Mouse (Mus musculus): ENCODE measurements around the gene C1qa. TPM values are rescaled to one million over a fixed set of nuclear protein-coding genes. Genes with fewer than 3 reads are reported as not detected.

C1qa gene
- total and polyA plus RNA-seq, 2 experiments from 2014 or later, result 42.2 to 53.1 TPM

- Histone ChIP-seq H3K27me3 (ENCODE audit: insufficient read depth, low read length) (peaks cover 4% of the 10 kb centered on the region; the same call in 1 of the 2 replicates), H3K4me1 (ENCODE audit: insufficient read depth) (peaks cover 6% of the 10 kb centered on the region; the same call in 1 of the 2 replicates), H3K4me2 (ENCODE audit: low read depth) (no peak overlapping the region), H3K27ac (ENCODE audit: low read depth, low read length) (no peak overlapping the region), H3K9ac (no peak overlapping the region), H3K36me3 (ENCODE audit: insufficient read depth) (no peaks in the 10 kb centered on the region), H3K4me3 (ENCODE audit: low read depth, low read length) (no peak overlapping the region), H3K9me3 (ENCODE audit: low read length) (no peaks in the 10 kb centered on the region)
- 23% methylated on average over 7 of the region's 7 CpGs for WGBS
- no peak for DNase-seq
- TF ChIP-seq CTCF (IDR thresholded peaks at IDR 0.05; ENCODE audit: low read depth), result no peak
- ATAC-seq, result no peak
Measured at GRCm38 (mm10) chr4:136917165-136917524, 18.5 kb upstream of the C1qa start.

GRCm38 (mm10) chr4:136916359-136917164 is 18.0 kb upstream of the C1qa start:
- WGBS, result 33% methylated on average over 20 of the region's 20 CpGs
- H3K36me3 ChIP-seq (ENCODE audit: insufficient read depth), result no peaks in the 10 kb centered on the region
- H3K4me1 ChIP-seq (ENCODE audit: insufficient read depth), result peaks cover 6% of the 10 kb centered on the region; the same call in 1 of the 2 replicates
- no peak overlapping the region for H3K4me3 ChIP-seq (ENCODE audit: low read depth, low read length)
- no peak for TF ChIP-seq CTCF (IDR thresholded peaks at IDR 0.05; ENCODE audit: low read depth)
- no peaks in the 10 kb centered on the region for H3K9me3 ChIP-seq (ENCODE audit: low read length)
- DNase-seq (no peak), ATAC-seq (no peak)
- H3K9ac ChIP-seq, result no peak overlapping the region
- H3K4me2 ChIP-seq (ENCODE audit: low read depth), result no peak overlapping the region
- peaks cover 4% of the 10 kb centered on the region; the same call in 1 of the 2 replicates for H3K27me3 ChIP-seq (ENCODE audit: insufficient read depth, low read length)
- no peak overlapping the region for H3K27ac ChIP-seq (ENCODE audit: low read depth, low read length)

- Histone ChIP-seq H3K27ac (ENCODE audit: low read depth, low read length) (no peak overlapping the region), H3K9ac (no peak overlapping the region), H3K36me3 (ENCODE audit: insufficient read depth) (no peaks in the 10 kb centered on the region), H3K9me3 (ENCODE audit: low read length) (no peaks in the 10 kb centered on the region), H3K27me3 (ENCODE audit: insufficient read depth, low read length) (peaks cover 11% of the 10 kb centered on the region), H3K4me1 (ENCODE audit: insufficient read depth) (peaks cover 6% of the 10 kb centered on the region; the same call in 1 of the 2 replicates), H3K4me2 (ENCODE audit: low read depth) (no peak overlapping the region), H3K4me3 (ENCODE audit: low read depth, low read length) (no peak overlapping the region)
- TF ChIP-seq CTCF (IDR thresholded peaks at IDR 0.05; ENCODE audit: low read depth), result no peak
- ATAC-seq (no peak), DNase-seq (no peak)
- 19% methylated on average over 9 of the region's 9 CpGs for WGBS
Measured at GRCm38 (mm10) chr4:136912841-136913240, 14.2 kb upstream of the C1qa start.

- Histone ChIP-seq H3K9me3 (ENCODE audit: low read length) (no peaks in the 10 kb centered on the region), H3K4me2 (ENCODE audit: low read depth) (0 out of 2 replicates have a peak overlapping the region, but pooled peaks have one; percentile 13), H3K27me3 (ENCODE audit: insufficient read depth, low read length) (peaks cover 16% of the 10 kb centered on the region), H3K27ac (ENCODE audit: low read depth, low read length) (no peak overlapping the region), H3K36me3 (ENCODE audit: insufficient read depth) (no peaks in the 10 kb centered on the region), H3K4me3 (ENCODE audit: low read depth, low read length) (no peak overlapping the region), H3K9ac (no peak overlapping the region), H3K4me1 (ENCODE audit: insufficient read depth) (peaks cover 4% of the 10 kb centered on the region; the same call in 1 of the 2 replicates)
- no peak for TF ChIP-seq CTCF (IDR thresholded peaks at IDR 0.05; ENCODE audit: low read depth)
- WGBS, result 40% methylated on average over 9 of the region's 9 CpGs
- no peak for DNase-seq
- no peak for ATAC-seq
Measured at GRCm38 (mm10) chr4:136911804-136912203, 13.2 kb upstream of the C1qa start.

GRCm38 (mm10) chr4:136911211-136911646 is 12.6 kb upstream of the C1qa start:
- Histone ChIP-seq H3K27me3 (ENCODE audit: insufficient read depth, low read length) (peaks cover 21% of the 10 kb centered on the region), H3K4me1 (ENCODE audit: insufficient read depth) (no peaks in the 10 kb centered on the region), H3K9ac (no peak overlapping the region), H3K4me2 (ENCODE audit: low read depth) (0 out of 2 replicates have a peak overlapping the region, but pooled peaks have one; percentile 13), H3K27ac (ENCODE audit: low read depth, low read length) (no peak overlapping the region), H3K36me3 (ENCODE audit: insufficient read depth) (no peaks in the 10 kb centered on the region), H3K4me3 (ENCODE audit: low read depth, low read length) (no peak overlapping the region), H3K9me3 (ENCODE audit: low read length) (no peaks in the 10 kb centered on the region)
- WGBS, result 1% methylated on average over 17 of the region's 17 CpGs
- no peak for TF ChIP-seq CTCF (IDR thresholded peaks at IDR 0.05; ENCODE audit: low read depth)
- DNase-seq (no peak), ATAC-seq (peak; percentile 27; the same call in 1 of the 2 replicates)

- Histone ChIP-seq H3K36me3 (ENCODE audit: insufficient read depth) (no peaks in the 10 kb centered on the region), H3K27ac (ENCODE audit: low read depth, low read length) (no peak overlapping the region), H3K4me2 (ENCODE audit: low read depth) (no peak overlapping the region), H3K9me3 (ENCODE audit: low read length) (no peaks in the 10 kb centered on the region), H3K27me3 (ENCODE audit: insufficient read depth, low read length) (peaks cover 26% of the 10 kb centered on the region), H3K4me3 (ENCODE audit: low read depth, low read length) (no peak overlapping the region), H3K4me1 (ENCODE audit: insufficient read depth) (peaks cover 4% of the 10 kb centered on the region; the same call in 1 of the 2 replicates), H3K9ac (no peak overlapping the region)
- ATAC-seq (no peak), DNase-seq (no peak)
- no peak for TF ChIP-seq CTCF (IDR thresholded peaks at IDR 0.05; ENCODE audit: low read depth)
Measured at GRCm38 (mm10) chr4:136907809-136908208, 9.2 kb upstream of the C1qa start.

GRCm38 (mm10) chr4:136907033-136907432 is 8.4 kb upstream of the C1qa start:
- whole genome bisulfite sequencing, result 14% methylated on average over 7 of the region's 7 CpGs
- no peaks in the 10 kb centered on the region for H3K36me3 ChIP-seq (ENCODE audit: insufficient read depth)
- ATAC-seq (no peak), DNase-seq (no peak)
- H3K4me2 ChIP-seq (ENCODE audit: low read depth), result no peak overlapping the region
- H3K27me3 ChIP-seq (ENCODE audit: insufficient read depth, low read length), result peaks cover 23% of the 10 kb centered on the region
- peaks cover 4% of the 10 kb centered on the region; the same call in 1 of the 2 replicates for H3K4me1 ChIP-seq (ENCODE audit: insufficient read depth)
- H3K9me3 ChIP-seq (ENCODE audit: low read length), result no peaks in the 10 kb centered on the region
- TF ChIP-seq CTCF (IDR thresholded peaks at IDR 0.05; ENCODE audit: low read depth), result peak; percentile 70
- H3K9ac ChIP-seq, result no peak overlapping the region
- no peak overlapping the region for H3K4me3 ChIP-seq (ENCODE audit: low read depth, low read length)
- H3K27ac ChIP-seq (ENCODE audit: low read depth, low read length), result no peak overlapping the region

Measured in forebrain, postnatal 0 days (tissue).